Mouse (Mus musculus) forebrain, postnatal 0 days (tissue): Measurements from ENCODE around the gene Fance. TPM values are rescaled to one million over a fixed set of nuclear protein-coding genes. Genes with fewer than 3 reads are reported as not detected.

Experiments used
- ATAC-seq: fragments of 200-750 bp; cut with Nextera tagmentation; 2 replicates; pipeline ENCODE4 v1.8.0; 2017; ENCODE audit warnings: mild to moderate bottlenecking, moderate library complexity
- DNase-seq: peaks from one replicate; pipeline ENCODE4 v3.0.0-alpha.2; 2015
- H3K27ac ChIP-seq: fragments of 300-500 bp; sonication (generic); 2 replicates; pipeline ENCODE4 v1.5.1; 2014; ENCODE audit warnings: low read depth, mild to moderate bottlenecking, antibody characterized with exemption, low read length, moderate library complexity, mixed read lengths
- H3K27me3 ChIP-seq: fragments of 300-500 bp; sonication (generic); 2 replicates; pipeline ENCODE4 v1.6.1; 2014; ENCODE audit warnings: mild to moderate bottlenecking, low read length, mixed read lengths; ENCODE audit not compliant: insufficient read depth
- H3K36me3 ChIP-seq: fragments of 300-500 bp; sonication (generic); 2 replicates; pipeline ENCODE4 v1.6.1; 2014; ENCODE audit warnings: mild to moderate bottlenecking, moderate library complexity; ENCODE audit not compliant: insufficient read depth
- H3K4me1 ChIP-seq: fragments of 300-500 bp; sonication (generic); 2 replicates; pipeline ENCODE4 v1.6.1; 2014; ENCODE audit warnings: antibody characterized with exemption; ENCODE audit not compliant: insufficient read depth
- H3K4me2 ChIP-seq: fragments of 300-500 bp; sonication (generic); 2 replicates; pipeline ENCODE4 v1.6.1; 2014; ENCODE audit warnings: low read depth, mild to moderate bottlenecking, moderate library complexity
- H3K4me3 ChIP-seq: fragments of 300-500 bp; sonication (generic); 2 replicates; pipeline ENCODE4 v1.5.1; 2014; ENCODE audit warnings: low read depth, low read length, mixed read lengths
- H3K9ac ChIP-seq: fragments of 300-500 bp; sonication (generic); 2 replicates; pipeline ENCODE4 v1.6.1; 2014; ENCODE audit warnings: mild to moderate bottlenecking
- H3K9me3 ChIP-seq: fragments of 300-500 bp; sonication (generic); 2 replicates; pipeline ENCODE4 v1.6.1; 2016; ENCODE audit warnings: low read length
- CTCF ChIP-seq: sonication (generic); IDR thresholded peaks from 2 replicates; pipeline ENCODE4 v1.5.1; 2016; ENCODE audit warnings: antibody characterized with exemption, control low read depth, low read depth
- WGBS: fragments of 180-500 bp; shearing (Covaris S2); extraction: QIAGEN DNeasy Blood & Tissue Kit; methylation state at CpG from one replicate; pipeline ENCODE4 v1.1.7; 2014; 5-methylcytosine and 5-hydroxymethylcytosine counted together
- polyA plus RNA-seq: library from polyadenylated mRNA; unstranded; fragments of >200 nt; fragmentation: Nextera tagmentation; extraction: Ambion mirVana; gene quantifications from 2 replicates; pipeline ENCODE4 v1.2.1, GENCODE M21; 2015
- total RNA-seq: library from RNA; depleted of rRNA; stranded (reverse); fragments of >200 nt; gene quantifications from 2 replicates; pipeline ENCODE4 v1.2.3, GENCODE M21; 2014

The Fance gene
- total and polyA plus RNA-seq, 2 experiments from 2014 or later, result 31.2 to 35.2 TPM

- 0 out of 2 replicates have a peak overlapping the region, but pooled peaks have one; percentile 39 for H3K9ac ChIP-seq
- ATAC-seq (peak; percentile 3; the same call in 1 of the 2 replicates), DNase-seq (no peak)
- H3K4me2 ChIP-seq, result 0 out of 2 replicates have a peak overlapping the region, but pooled peaks have one; percentile 46
- no peak overlapping the region for H3K27ac ChIP-seq
- no peaks in the 10 kb centered on the region for H3K9me3 ChIP-seq
- WGBS, result 75% methylated on average over 7 of the region's 7 CpGs
- H3K36me3 ChIP-seq, result no peaks in the 10 kb centered on the region
- no peak overlapping the region for H3K4me3 ChIP-seq
- H3K27me3 ChIP-seq, result no peaks in the 10 kb centered on the region
- no peak for TF ChIP-seq CTCF
- H3K4me1 ChIP-seq, result 0 out of 2 replicates have a peak, but pooled peaks cover 4% of the 10 kb centered on the region
Observed at GRCm38 (mm10) chr17:28340578-28340977, 27.3 kb downstream of the Fance start.

DNA sequence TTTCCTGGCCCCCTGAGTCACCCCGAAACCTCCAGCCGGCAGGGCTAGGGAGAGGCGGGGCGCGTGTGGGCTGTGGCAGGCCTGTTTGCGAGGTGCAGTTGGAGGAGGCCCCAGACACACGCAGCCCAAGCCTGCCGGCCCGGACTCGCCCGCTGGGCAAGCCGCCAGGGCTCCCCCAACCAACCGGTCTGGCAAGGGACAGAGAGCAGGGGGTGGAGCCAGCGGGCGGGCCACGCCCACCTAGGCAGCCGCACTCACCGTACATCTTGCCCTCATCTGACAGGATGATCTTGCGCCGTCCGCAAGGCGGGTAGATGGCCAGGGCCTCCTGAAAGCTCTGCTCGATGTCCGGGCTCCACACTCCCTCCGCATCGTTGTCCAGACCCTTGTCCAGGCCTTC lies 27.8 kb downstream of the Fance start:
- H3K36me3 ChIP-seq, result no peaks in the 10 kb centered on the region
- H3K27me3 ChIP-seq, result no peaks in the 10 kb centered on the region
- no peak for TF ChIP-seq CTCF
- H3K4me3 ChIP-seq, result 0 out of 2 replicates have a peak overlapping the region, but pooled peaks have one; percentile 7
- ATAC-seq (peak; percentile 85), DNase-seq (peak; percentile 70)
- H3K4me1 ChIP-seq, result 0 out of 2 replicates have a peak, but pooled peaks cover 4% of the 10 kb centered on the region
- H3K9me3 ChIP-seq, result no peaks in the 10 kb centered on the region
- H3K9ac ChIP-seq, result peak overlapping the region; percentile 39; the same call in 1 of the 2 replicates
- H3K27ac ChIP-seq, result no peak overlapping the region
- 8% methylated on average over 26 of the region's 26 CpGs for WGBS
- peak overlapping the region; percentile 46 for H3K4me2 ChIP-seq

- H3K9ac ChIP-seq, result no peak overlapping the region
- no peak for DNase-seq
- WGBS, result 41% methylated on average over 4 of the region's 4 CpGs
- no peak overlapping the region for H3K4me3 ChIP-seq
- no peak for TF ChIP-seq CTCF
- no peak overlapping the region for H3K4me2 ChIP-seq
- no peak overlapping the region for H3K27ac ChIP-seq
- H3K27me3 ChIP-seq, result no peaks in the 10 kb centered on the region
- 0 out of 2 replicates have a peak, but pooled peaks cover 4% of the 10 kb centered on the region for H3K4me1 ChIP-seq
- H3K36me3 ChIP-seq, result no peaks in the 10 kb centered on the region
- ATAC-seq, result no peak
- no peaks in the 10 kb centered on the region for H3K9me3 ChIP-seq
Observed at GRCm38 (mm10) chr17:28344050-28344607, 30.8 kb downstream of the Fance start.

DNA sequence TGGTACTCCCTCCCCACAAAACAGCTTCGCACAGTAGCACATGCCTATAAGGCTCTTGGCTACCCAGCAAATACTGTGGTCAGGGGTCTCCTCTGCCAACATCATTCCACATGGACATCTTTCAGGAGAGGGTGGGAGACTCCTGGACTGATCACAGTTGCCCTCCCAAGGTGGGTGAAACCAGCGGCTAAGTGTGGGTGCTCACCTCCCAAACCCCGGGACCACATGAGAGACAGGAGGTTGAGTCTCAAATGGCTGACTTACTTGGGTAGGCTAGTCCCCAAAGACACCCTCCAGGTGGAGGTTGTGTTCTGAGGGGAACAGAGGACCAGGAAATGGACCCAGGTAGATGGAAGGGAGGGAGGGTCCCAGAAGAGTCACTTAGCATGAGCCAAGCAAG lies 31.4 kb downstream of the Fance start:
- Histone ChIP-seq H3K4me2 (no peak overlapping the region), H3K27me3 (no peaks in the 10 kb centered on the region), H3K36me3 (no peaks in the 10 kb centered on the region), H3K9ac (no peak overlapping the region), H3K9me3 (no peaks in the 10 kb centered on the region), H3K4me1 (0 out of 2 replicates have a peak, but pooled peaks cover 4% of the 10 kb centered on the region), H3K4me3 (no peak overlapping the region), H3K27ac (no peak overlapping the region)
- ATAC-seq (no peak), DNase-seq (no peak)
- 69% methylated on average over 3 of the region's 3 CpGs for WGBS
- TF ChIP-seq CTCF, result no peak

DNA sequence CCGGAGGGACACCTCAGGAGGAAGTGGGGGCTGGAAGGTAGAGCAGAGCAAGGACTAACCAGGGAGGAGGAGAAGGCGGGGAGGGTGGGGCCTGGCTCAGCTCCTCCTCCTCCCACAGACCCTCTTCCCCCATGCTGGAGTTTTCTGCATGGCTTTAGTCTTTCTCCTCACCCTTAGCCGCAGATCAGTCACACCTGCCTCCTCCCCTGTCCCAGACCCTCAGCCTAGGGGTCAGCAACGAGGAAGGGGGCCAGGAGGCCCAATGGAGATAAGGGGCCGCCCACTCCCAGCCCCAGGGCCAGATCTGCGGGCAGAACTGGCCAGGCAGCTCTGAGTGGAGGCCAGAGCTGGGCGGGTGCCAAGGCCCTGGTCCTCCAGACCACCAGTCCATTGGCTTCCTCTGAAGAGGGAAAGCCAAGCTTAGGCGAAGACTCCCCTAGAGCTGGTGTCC lies 32.0 kb downstream of the Fance start:
- TF ChIP-seq CTCF, result no peak
- Histone ChIP-seq H3K4me2 (no peak overlapping the region), H3K27ac (no peak overlapping the region), H3K27me3 (no peaks in the 10 kb centered on the region), H3K4me3 (no peak overlapping the region), H3K4me1 (0 out of 2 replicates have a peak, but pooled peaks cover 4% of the 10 kb centered on the region), H3K9me3 (no peaks in the 10 kb centered on the region), H3K9ac (no peak overlapping the region), H3K36me3 (no peaks in the 10 kb centered on the region)
- ATAC-seq (no peak), DNase-seq (no peak)
- 19% methylated on average over 8 of the region's 8 CpGs for WGBS

- Histone ChIP-seq H3K9ac (no peak overlapping the region), H3K4me1 (0 out of 2 replicates have a peak, but pooled peaks cover 4% of the 10 kb centered on the region), H3K4me2 (no peak overlapping the region), H3K27me3 (no peaks in the 10 kb centered on the region), H3K4me3 (no peak overlapping the region), H3K36me3 (no peaks in the 10 kb centered on the region), H3K9me3 (no peaks in the 10 kb centered on the region), H3K27ac (no peak overlapping the region)
- DNase-seq (no peak), ATAC-seq (no peak)
- 30% methylated on average over 10 of the region's 10 CpGs for WGBS
- TF ChIP-seq CTCF, result no peak
Observed at GRCm38 (mm10) chr17:28345882-28346281, 32.6 kb downstream of the Fance start.

DNA sequence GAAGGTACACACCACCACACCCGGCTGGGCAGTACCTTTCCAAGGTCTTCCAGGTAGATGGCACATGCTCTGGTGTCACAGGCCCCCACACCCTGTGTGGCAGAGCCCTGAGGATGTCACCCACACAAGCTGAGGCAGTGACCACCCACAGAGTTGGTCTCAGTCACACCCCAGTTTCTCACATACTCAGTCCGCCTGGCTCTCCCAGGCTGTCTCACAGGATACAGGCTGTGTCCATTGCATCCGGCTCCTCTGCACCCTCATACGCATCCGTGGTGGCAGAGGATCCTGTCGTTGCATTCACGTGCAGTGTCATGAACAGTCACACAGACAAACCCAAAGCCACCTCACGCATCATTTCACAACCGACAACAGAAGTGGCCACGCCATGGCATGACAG lies 34.0 kb downstream of the Fance start:
- Histone ChIP-seq H3K4me2 (no peak overlapping the region), H3K9me3 (no peaks in the 10 kb centered on the region), H3K27me3 (peaks cover 7% of the 10 kb centered on the region; the same call in 1 of the 2 replicates), H3K4me3 (no peak overlapping the region), H3K4me1 (no peaks in the 10 kb centered on the region), H3K36me3 (no peaks in the 10 kb centered on the region), H3K9ac (no peak overlapping the region), H3K27ac (no peak overlapping the region)
- DNase-seq, result no peak
- ATAC-seq, result no peak
- WGBS, result 81% methylated on average over 10 of the region's 10 CpGs
- no peak for TF ChIP-seq CTCF
